Mouse (Mus musculus): ENCODE measurements at regions not wholly inside any gene's neighbourhood (a gene's known extent, or its start where the extent isn't known, plus 50 kb on each side); places are given as distances from the start of the nearest gene placed in this dataset.

- TF ChIP-seq CEBPB (IDR thresholded peaks at IDR 0.05; ENCODE audit: low read depth) (no peak), CTCF (IDR thresholded peaks at IDR 0.05; ENCODE audit: control insufficient read depth, insufficient read depth, insufficient read length) (no peak), USF1 (IDR thresholded peaks at IDR 0.05; ENCODE audit: low read depth) (no peak)
These were observed 155.8 kb upstream of the Rasgrp1 start for GRCm38 (mm10) chr2:117498565-117498964.

All from C2C12 (cell line).